Mouse (Mus musculus): ENCODE measurements around the gene Rsad1.

The Rsad1 gene

GRCm38 (mm10) chr11:94491035-94491748 is 57.9 kb downstream of the Rsad1 start:
- DNase-seq: peak in 1 of 2 experiments; percentile 21

Measured in thymus, postnatal 36 days (tissue).